Mouse (Mus musculus) heart, embryonic 12.5 days (tissue): ENCODE data around the gene Gm9999. TPM values are rescaled to one million over a fixed set of nuclear protein-coding genes. Genes with fewer than 3 reads are reported as not detected.

ENCODE experiments used
- ATAC-seq: fragments of 200-750 bp; cut with Nextera tagmentation; 2 replicates; pipeline ENCODE4 v1.8.0; 2017; ENCODE audit warnings: moderate TSS enrichment, moderate library complexity; ENCODE audit not compliant: insufficient number of reproducible peaks, low FRiP score
- H3K27ac ChIP-seq: fragments of 300-500 bp; sonication (generic); 2 replicates; pipeline ENCODE4 v1.5.1; 2016; ENCODE audit warnings: mild to moderate bottlenecking, moderate library complexity; ENCODE audit not compliant: poor library complexity, severe bottlenecking
- H3K27me3 ChIP-seq: fragments of 300-500 bp; sonication (generic); replicated peaks from 2 replicates; pipeline ENCODE4 v1.6.1; 2016; ENCODE audit warnings: mild to moderate bottlenecking, moderate library complexity
- H3K36me3 ChIP-seq: fragments of 300-500 bp; sonication (generic); 2 replicates; pipeline ENCODE4 v1.6.1; 2016; ENCODE audit warnings: mild to moderate bottlenecking, moderate library complexity
- H3K4me1 ChIP-seq: fragments of 300-500 bp; sonication (generic); replicated peaks from 2 replicates; pipeline ENCODE4 v1.6.1; 2016; ENCODE audit warnings: mild to moderate bottlenecking
- H3K4me2 ChIP-seq: fragments of 300-500 bp; sonication (generic); 2 replicates; pipeline ENCODE4 v1.6.1; 2016; ENCODE audit warnings: mild to moderate bottlenecking, moderate library complexity
- H3K4me3 ChIP-seq: fragments of 300-500 bp; sonication (generic); 2 replicates; pipeline ENCODE4 v1.5.1; 2016; ENCODE audit warnings: mild to moderate bottlenecking
- H3K9ac ChIP-seq: fragments of 300-500 bp; sonication (generic); 2 replicates; pipeline ENCODE4 v1.6.1; 2016; ENCODE audit warnings: mild to moderate bottlenecking, moderate library complexity
- H3K9me3 ChIP-seq: fragments of 300-500 bp; sonication (generic); replicated peaks from 2 replicates; pipeline ENCODE4 v1.6.1; 2016; ENCODE audit warnings: mild to moderate bottlenecking, moderate library complexity
- WGBS: fragments of 180-500 bp; shearing (Covaris S2); methylation state at CpG from one replicate; pipeline ENCODE4 v1.1.7; 2016; 5-methylcytosine and 5-hydroxymethylcytosine counted together
- polyA plus RNA-seq: library from polyadenylated mRNA; unstranded; fragments of >200 nt; fragmentation: Nextera tagmentation; extraction: Ambion mirVana; gene quantifications from 2 replicates; pipeline ENCODE4 v1.2.1, GENCODE M21; 2016

The Gm9999 gene
- polyA plus RNA-seq, 1 experiment from 2014 or later = not detected

- no peak overlapping the region for H3K9ac ChIP-seq
- H3K9me3 ChIP-seq = no peaks in the 10 kb centered on the region
- WGBS = 94% methylated on average over 1 of the region's 1 CpGs
These were observed 44.1 kb downstream of the Gm9999 start for GRCm38 (mm10) chr7:47027520-47027919.

DNA sequence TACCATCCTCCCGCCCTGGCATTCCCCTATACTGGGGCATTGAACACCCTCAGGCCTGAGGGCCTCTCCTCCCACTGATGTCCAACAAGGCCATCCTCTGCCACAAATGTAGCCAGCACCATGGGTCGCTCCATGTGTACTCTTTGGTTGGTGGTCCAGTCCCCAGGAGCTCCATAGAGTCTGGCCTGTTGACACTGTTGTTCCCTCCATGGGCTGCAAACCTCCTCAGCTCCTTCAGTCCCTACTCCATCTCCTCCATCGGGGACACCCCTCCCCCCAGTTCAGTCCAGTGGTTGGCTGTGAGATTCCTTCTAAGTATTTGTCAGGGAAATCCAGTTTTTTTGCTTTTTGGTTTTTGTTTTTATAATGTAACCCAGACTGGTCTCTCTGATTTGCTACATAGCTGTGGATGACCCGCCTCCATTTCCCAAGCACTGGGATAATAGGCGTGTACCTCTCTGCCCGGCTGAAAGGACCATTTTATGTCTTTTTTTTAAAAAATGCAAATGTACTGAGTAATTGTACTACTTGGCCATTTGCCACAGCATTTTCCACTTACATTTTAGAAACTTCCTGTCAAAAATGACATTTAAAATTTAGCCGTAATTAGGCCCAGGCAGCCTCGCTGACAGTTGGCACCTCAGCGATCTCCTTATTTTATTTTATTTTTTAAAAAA, 47.3 kb downstream of the Gm9999 start:
- Histone ChIP-seq H3K9me3 (no peaks in the 10 kb centered on the region), H3K4me1 (no peaks in the 10 kb centered on the region), H3K4me2 (no peak overlapping the region), H3K27ac (no peak overlapping the region), H3K9ac (no peak overlapping the region), H3K27me3 (no peaks in the 10 kb centered on the region), H3K4me3 (no peak overlapping the region), H3K36me3 (no peaks in the 10 kb centered on the region)
- 82% methylated on average over 9 of the region's 9 CpGs for WGBS
- ATAC-seq = no peak

More at GRCm38 (mm10) chr7:47027520-47027919, 44.1 kb downstream of the Gm9999 start:
- Histone ChIP-seq H3K27me3 (0 out of 2 replicates have a peak, but pooled peaks cover 4% of the 10 kb centered on the region), H3K4me3 (no peak overlapping the region), H3K4me1 (no peaks in the 10 kb centered on the region), H3K27ac (no peak overlapping the region), H3K4me2 (no peak overlapping the region), H3K36me3 (no peaks in the 10 kb centered on the region)
- no peak for ATAC-seq

DNA sequence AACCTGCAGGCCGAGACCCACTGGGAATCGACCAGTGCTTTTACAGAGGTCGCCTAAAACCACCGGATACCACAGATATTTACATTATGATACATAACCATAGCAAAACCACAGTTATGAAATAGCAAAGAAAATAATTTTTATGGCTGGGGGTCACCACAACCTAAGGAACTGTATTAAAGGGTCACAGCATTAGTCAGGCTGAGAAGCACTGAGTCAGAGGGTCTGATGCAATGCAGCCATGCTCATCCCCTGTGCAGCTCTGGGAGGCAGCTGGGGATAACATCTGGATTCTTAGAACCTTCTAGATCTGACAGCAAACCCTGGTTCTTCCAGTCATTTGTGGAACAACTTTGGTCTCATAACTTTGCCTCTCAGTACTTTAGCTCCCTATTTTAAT, 48.0 kb downstream of the Gm9999 start:
- no peak overlapping the region for H3K4me2 ChIP-seq
- WGBS = 70% methylated on average over 4 of the region's 4 CpGs
- no peaks in the 10 kb centered on the region for H3K27me3 ChIP-seq
- no peaks in the 10 kb centered on the region for H3K36me3 ChIP-seq
- H3K9ac ChIP-seq = no peak overlapping the region
- H3K4me1 ChIP-seq = no peaks in the 10 kb centered on the region
- H3K27ac ChIP-seq = no peak overlapping the region
- H3K4me3 ChIP-seq = no peak overlapping the region
- H3K9me3 ChIP-seq = no peaks in the 10 kb centered on the region
- ATAC-seq = no peak

- 85% methylated on average over 4 of the region's 4 CpGs for WGBS
- H3K27me3 ChIP-seq = no peaks in the 10 kb centered on the region
These were observed 51.5 kb downstream of the Gm9999 start for GRCm38 (mm10) chr7:47034785-47035384.

GRCm38 (mm10) chr7:47035426-47035825, 52.0 kb downstream of the Gm9999 start:
- Histone ChIP-seq H3K9ac (no peak overlapping the region), H3K36me3 (no peaks in the 10 kb centered on the region), H3K4me2 (no peak overlapping the region), H3K4me3 (no peak overlapping the region), H3K27me3 (no peaks in the 10 kb centered on the region), H3K27ac (no peak overlapping the region), H3K4me1 (no peaks in the 10 kb centered on the region), H3K9me3 (no peaks in the 10 kb centered on the region)
- WGBS = 73% methylated on average over 8 of the region's 8 CpGs
- no peak for ATAC-seq

More at GRCm38 (mm10) chr7:47034785-47035384, 51.5 kb downstream of the Gm9999 start:
- Histone ChIP-seq H3K27ac (no peak overlapping the region), H3K9me3 (no peaks in the 10 kb centered on the region), H3K36me3 (no peaks in the 10 kb centered on the region), H3K4me1 (no peaks in the 10 kb centered on the region), H3K4me3 (no peak overlapping the region), H3K9ac (no peak overlapping the region), H3K4me2 (no peak overlapping the region)
- ATAC-seq = no peak

Other genes starting within 250 kb of the Gm9999 start
- not detected in 2 replicates for gene Saa1, start 240.6 kb upstream of the Gm9999 start, polyA plus RNA-seq
- gene Saa2, start 231.8 kb upstream of the Gm9999 start, polyA plus RNA-seq = not detected in 2 replicates
- gene Hps5, start 187.5 kb upstream of the Gm9999 start, polyA plus RNA-seq = 16.4 and 17.4 TPM in 2 replicates
- 32.5 and 33.1 TPM in 2 replicates for gene Gtf2h1, start 187.5 kb upstream of the Gm9999 start, polyA plus RNA-seq
- 2,859 and 2,900 TPM in 2 replicates for gene Ldha, start 142.1 kb upstream of the Gm9999 start, polyA plus RNA-seq
- gene Ldhc, start 122.4 kb upstream of the Gm9999 start, polyA plus RNA-seq = not detected in 2 replicates
- gene Tsg101, start 63.6 kb upstream of the Gm9999 start, polyA plus RNA-seq = 185 and 190 TPM in 2 replicates
- 10.0 TPM in 2 replicates for gene Uevld, start 25.1 kb upstream of the Gm9999 start, polyA plus RNA-seq
- gene Spty2d1, start 24.8 kb downstream of the Gm9999 start, polyA plus RNA-seq = 19.4 and 19.8 TPM in 2 replicates
- 19.2 and 22.0 TPM in 2 replicates for gene Tmem86a, start 67.0 kb downstream of the Gm9999 start, polyA plus RNA-seq
- 0.10 TPM in 1 of 2 replicates, not detected in the other for gene Ptpn5, start 150.1 kb downstream of the Gm9999 start, polyA plus RNA-seq
- not detected in 2 replicates for gene Mrgpra6, start 221.3 kb downstream of the Gm9999 start, polyA plus RNA-seq